Mouse (Mus musculus) lung, embryonic 14.5 days (tissue): ENCODE measurements around the gene Oas1h. TPM values are rescaled to one million over a fixed set of nuclear protein-coding genes. Genes with fewer than 3 reads are reported as not detected.
"Not testable (repeated sequence)": the region's sequence is repeated elsewhere in the genome, so short reads cannot be mapped to it uniquely, and the experiment has no call there.

Experiments
- ATAC-seq: fragments of 200-750 bp; cut with Nextera tagmentation; 2 replicates; pipeline ENCODE4 v1.8.0; 2017; ENCODE audit warnings: mild to moderate bottlenecking, moderate TSS enrichment, moderate library complexity; ENCODE audit not compliant: insufficient read depth
- DNase-seq: peaks from one replicate; pipeline ENCODE4 v3.0.0-alpha.2; 2015
- H3K27ac ChIP-seq: fragments of 300-500 bp; sonication (generic); 2 replicates; pipeline ENCODE4 v1.5.1; 2014; ENCODE audit warnings: low read depth, mild to moderate bottlenecking, moderate library complexity
- H3K27me3 ChIP-seq: fragments of 300-500 bp; sonication (generic); 2 replicates; pipeline ENCODE4 v1.6.1; 2014; ENCODE audit warnings: low read length, control low read depth; ENCODE audit not compliant: insufficient read depth
- H3K36me3 ChIP-seq: fragments of 300-500 bp; sonication (generic); 2 replicates; pipeline ENCODE4 v1.6.1; 2014; ENCODE audit warnings: control low read depth; ENCODE audit not compliant: insufficient read depth
- H3K4me1 ChIP-seq: fragments of 300-500 bp; sonication (generic); 2 replicates; pipeline ENCODE4 v1.6.1; 2014; ENCODE audit warnings: antibody characterized with exemption, control low read depth; ENCODE audit not compliant: insufficient read depth
- H3K4me2 ChIP-seq: fragments of 300-500 bp; sonication (generic); 2 replicates; pipeline ENCODE4 v1.6.1; 2014; ENCODE audit warnings: mild to moderate bottlenecking
- H3K4me3 ChIP-seq: fragments of 300-500 bp; sonication (generic); 2 replicates; pipeline ENCODE4 v1.5.1; 2014; ENCODE audit warnings: low read depth, low read length
- H3K9ac ChIP-seq: fragments of 300-500 bp; sonication (generic); 2 replicates; pipeline ENCODE4 v1.6.1; 2014
- H3K9me3 ChIP-seq: fragments of 300-500 bp; sonication (generic); 2 replicates; pipeline ENCODE4 v1.6.1; 2016; ENCODE audit warnings: low read depth, low read length, control low read depth
- CTCF ChIP-seq: IDR thresholded peaks from 2 replicates; pipeline ENCODE4 v1.5.1; 2016; ENCODE audit warnings: antibody characterized with exemption, low read depth
- whole genome bisulfite sequencing: fragments of 180-500 bp; shearing (Covaris S2); extraction: QIAGEN DNeasy Blood & Tissue Kit; methylation state at CpG from one replicate; pipeline ENCODE4 v1.1.7; 2014; 5-methylcytosine and 5-hydroxymethylcytosine counted together
- polyA plus RNA-seq: library from polyadenylated mRNA; unstranded; fragments of >200 nt; fragmentation: Nextera tagmentation; extraction: Ambion mirVana; gene quantifications from 2 replicates; pipeline ENCODE4 v1.2.1, GENCODE M21; 2014

The Oas1h gene
- polyA plus RNA-seq, 1 experiment from 2014 or later: not detected

- Histone ChIP-seq H3K9me3 (no peaks in the 10 kb centered on the region), H3K36me3 (no peaks in the 10 kb centered on the region), H3K4me1 (no peaks in the 10 kb centered on the region), H3K27me3 (no peaks in the 10 kb centered on the region), H3K4me3 (no peak overlapping the region), H3K4me2 (no peak overlapping the region), H3K27ac (no peak overlapping the region), H3K9ac (no peak overlapping the region)
- TF ChIP-seq CTCF: no peak; the same call in 1 of the 2 replicates
- DNase-seq (peak; percentile 23), ATAC-seq (no peak)
- 70% methylated on average over 3 of the region's 3 CpGs for WGBS
These were observed 4.2 kb downstream of the Oas1h start for GRCm38 (mm10) chr5:120865336-120865860.

DNA sequence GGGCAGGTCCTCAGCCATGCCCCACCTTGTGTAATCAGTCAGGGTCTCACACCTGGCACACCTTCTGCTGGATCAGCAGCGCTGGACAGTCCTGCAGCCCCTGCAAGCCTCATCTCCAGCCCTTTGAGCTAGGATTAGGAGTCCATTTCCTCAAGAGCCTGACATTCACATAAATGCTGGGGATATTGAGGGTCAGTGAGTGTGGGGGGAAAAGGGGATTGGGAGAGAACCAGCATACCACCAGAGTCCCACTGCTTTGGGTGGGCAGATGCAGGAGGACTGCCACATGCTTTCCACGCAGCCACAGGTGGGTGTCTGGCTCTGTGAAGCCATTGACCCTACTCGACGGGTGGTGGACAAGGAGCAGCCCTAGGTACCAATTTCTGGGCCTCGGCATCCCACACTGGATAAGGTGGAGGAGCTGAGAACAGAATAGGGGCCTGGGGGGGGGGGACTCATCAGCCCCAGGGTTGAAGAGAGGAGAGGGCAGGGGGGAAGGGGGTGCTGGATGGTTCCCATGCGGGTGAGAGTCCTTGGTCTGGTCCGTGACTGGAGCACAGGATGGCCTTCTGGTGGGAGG is 8.3 kb downstream of the Oas1h start:
- H3K27ac ChIP-seq: no peak overlapping the region
- H3K4me2 ChIP-seq: no peak overlapping the region
- H3K36me3 ChIP-seq: no peaks in the 10 kb centered on the region
- 81% methylated on average over 7 of the region's 7 CpGs for WGBS
- TF ChIP-seq CTCF: no peak
- no peaks in the 10 kb centered on the region for H3K27me3 ChIP-seq
- DNase-seq (no peak), ATAC-seq (no peak)
- no peaks in the 10 kb centered on the region for H3K4me1 ChIP-seq
- H3K9me3 ChIP-seq: no peaks in the 10 kb centered on the region
- no peak overlapping the region for H3K9ac ChIP-seq
- no peak overlapping the region for H3K4me3 ChIP-seq

DNA sequence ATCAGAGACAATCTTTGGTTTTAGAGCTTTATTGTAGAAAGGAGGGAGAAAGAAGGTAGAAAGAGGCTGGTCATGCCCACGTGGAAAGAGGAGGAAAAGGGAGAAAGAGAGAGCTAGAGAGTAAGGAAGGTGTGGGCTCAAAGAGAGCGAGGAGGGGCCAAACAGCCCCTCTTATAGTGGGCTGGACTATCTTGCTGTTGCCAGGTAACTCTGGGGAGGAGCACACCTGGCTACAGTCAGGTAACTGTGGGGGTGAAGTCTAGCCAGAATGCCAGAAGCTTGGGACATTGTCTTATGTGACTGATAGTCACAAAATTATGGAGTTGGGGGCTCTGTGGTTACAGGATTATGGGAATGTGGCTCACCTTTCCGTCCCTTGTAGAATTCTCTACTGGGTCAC is 8.9 kb downstream of the Oas1h start:
- Histone ChIP-seq H3K4me2 (no peak overlapping the region), H3K4me1 (no peaks in the 10 kb centered on the region), H3K4me3 (no peak overlapping the region), H3K9ac (no peak overlapping the region), H3K9me3 (no peaks in the 10 kb centered on the region), H3K27ac (no peak overlapping the region), H3K36me3 (no peaks in the 10 kb centered on the region), H3K27me3 (no peaks in the 10 kb centered on the region)
- no peak for TF ChIP-seq CTCF
- ATAC-seq (no peak), DNase-seq (no peak)
- 62% methylated on average over 3 of the region's 3 CpGs for WGBS

DNA sequence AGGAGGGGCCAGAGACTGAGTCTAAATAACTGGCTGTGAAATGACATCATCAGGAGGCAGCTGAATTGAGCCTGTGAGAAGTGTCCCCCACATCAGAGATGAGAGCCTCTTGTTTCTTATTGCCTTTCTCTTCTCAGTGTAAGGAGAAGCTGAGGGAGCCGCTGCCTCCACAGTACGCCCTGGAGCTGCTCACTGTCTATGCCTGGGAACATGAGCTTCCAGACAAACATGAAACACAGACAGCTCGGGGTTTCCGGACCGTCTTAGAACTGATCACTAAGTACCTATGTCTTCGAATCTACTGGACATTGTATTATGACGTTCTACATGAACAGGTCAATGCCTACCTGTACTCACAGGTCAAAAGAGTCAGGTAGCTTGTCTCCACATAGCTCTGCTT is 9.6 kb downstream of the Oas1h start:
- Histone ChIP-seq H3K36me3 (no peaks in the 10 kb centered on the region), H3K9ac (no peak overlapping the region), H3K4me3 (no peak overlapping the region), H3K4me2 (no peak overlapping the region), H3K9me3 (no peaks in the 10 kb centered on the region), H3K4me1 (no peaks in the 10 kb centered on the region), H3K27me3 (no peaks in the 10 kb centered on the region), H3K27ac (no peak overlapping the region)
- WGBS: 78% methylated on average over 7 of the region's 7 CpGs
- ATAC-seq (no peak), DNase-seq (no peak)
- TF ChIP-seq CTCF: no peak

GRCm38 (mm10) chr5:120871469-120871868 is 10.2 kb downstream of the Oas1h start:
- WGBS: 50% methylated on average over 2 of the region's 2 CpGs
- H3K4me2 ChIP-seq: no peak overlapping the region
- H3K4me3 ChIP-seq: no peak overlapping the region
- TF ChIP-seq CTCF: no peak
- no peak overlapping the region for H3K27ac ChIP-seq
- DNase-seq (no peak), ATAC-seq (no peak)
- no peaks in the 10 kb centered on the region for H3K27me3 ChIP-seq
- no peaks in the 10 kb centered on the region for H3K36me3 ChIP-seq
- no peak overlapping the region for H3K9ac ChIP-seq
- no peaks in the 10 kb centered on the region for H3K9me3 ChIP-seq
- H3K4me1 ChIP-seq: no peaks in the 10 kb centered on the region

DNA sequence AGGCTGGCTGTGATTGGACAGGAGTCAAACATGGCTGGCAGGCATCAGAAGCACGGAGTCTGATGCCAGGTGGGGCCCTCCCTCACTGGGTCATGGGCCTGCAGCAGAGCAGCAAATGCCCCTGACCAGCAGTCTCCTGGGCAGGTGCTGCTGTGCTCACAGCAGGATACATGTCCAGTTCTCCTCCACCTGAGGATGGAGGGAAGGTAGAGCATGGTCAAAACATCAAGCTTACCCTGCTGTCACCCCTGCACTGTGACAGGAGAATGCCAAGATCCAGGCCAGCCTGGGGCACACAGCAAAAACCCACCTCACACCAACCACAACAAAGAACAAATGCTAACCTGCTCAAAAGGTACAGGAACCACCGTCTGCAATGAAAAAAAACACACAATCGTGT is 15.6 kb downstream of the Oas1h start:
- not testable (repeated sequence) for H3K4me2 ChIP-seq, H3K9me3 ChIP-seq, H3K9ac ChIP-seq, H3K4me1 ChIP-seq, H3K27me3 ChIP-seq, H3K36me3 ChIP-seq, DNase-seq, ATAC-seq, H3K4me3 ChIP-seq, H3K27ac ChIP-seq
- 62% methylated on average over 2 of the region's 3 CpGs for WGBS

DNA sequence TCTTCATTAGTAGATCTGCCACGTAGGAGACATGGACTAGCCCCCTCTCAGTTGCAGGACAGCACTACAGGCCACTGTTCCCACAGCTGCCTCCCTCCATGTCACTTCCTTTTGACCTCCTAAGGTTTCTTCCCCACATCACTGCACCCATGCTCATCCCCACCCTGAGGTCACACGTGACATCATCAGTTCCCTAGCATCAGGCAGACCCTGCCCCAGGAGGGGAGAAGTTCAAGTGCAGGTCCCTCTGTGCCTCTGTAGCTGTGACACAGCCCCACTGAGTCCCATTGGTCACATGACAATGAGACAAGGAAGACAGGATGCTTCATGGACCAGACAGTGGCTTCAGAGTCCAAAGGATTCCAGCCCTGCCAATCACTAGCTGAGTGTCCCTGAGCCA is 16.2 kb downstream of the Oas1h start:
- H3K36me3 ChIP-seq, H3K27me3 ChIP-seq, H3K4me3 ChIP-seq, H3K4me1 ChIP-seq, H3K4me2 ChIP-seq, H3K9me3 ChIP-seq, H3K9ac ChIP-seq, H3K27ac ChIP-seq, DNase-seq, ATAC-seq: not testable (repeated sequence)
- 78% methylated on average over 2 of the region's 2 CpGs for WGBS

DNA sequence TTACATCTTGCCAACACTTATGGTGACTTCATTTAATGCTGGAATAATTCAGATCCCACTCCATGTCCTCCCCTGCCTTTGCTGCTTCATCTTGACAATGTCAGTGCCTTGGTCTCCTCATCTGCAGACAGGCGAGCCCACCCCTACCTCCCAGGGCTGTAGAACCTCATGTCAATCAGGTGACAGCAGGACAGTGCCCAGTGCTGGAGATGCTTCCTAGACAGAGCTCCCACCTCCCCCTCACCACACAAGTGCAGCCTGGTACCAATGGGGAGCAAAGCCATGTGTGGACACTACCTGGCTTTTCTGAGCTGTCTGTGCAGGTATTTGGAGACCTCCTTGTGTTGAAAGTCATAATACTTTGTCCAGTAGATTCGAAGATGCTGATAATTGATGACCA is 17.6 kb downstream of the Oas1h start:
- DNase-seq, H3K9me3 ChIP-seq, H3K4me2 ChIP-seq, H3K9ac ChIP-seq, H3K4me1 ChIP-seq, H3K27ac ChIP-seq, H3K27me3 ChIP-seq, H3K4me3 ChIP-seq, ATAC-seq, H3K36me3 ChIP-seq: not testable (repeated sequence)
- 45% methylated on average over 2 of the region's 2 CpGs for WGBS

DNA sequence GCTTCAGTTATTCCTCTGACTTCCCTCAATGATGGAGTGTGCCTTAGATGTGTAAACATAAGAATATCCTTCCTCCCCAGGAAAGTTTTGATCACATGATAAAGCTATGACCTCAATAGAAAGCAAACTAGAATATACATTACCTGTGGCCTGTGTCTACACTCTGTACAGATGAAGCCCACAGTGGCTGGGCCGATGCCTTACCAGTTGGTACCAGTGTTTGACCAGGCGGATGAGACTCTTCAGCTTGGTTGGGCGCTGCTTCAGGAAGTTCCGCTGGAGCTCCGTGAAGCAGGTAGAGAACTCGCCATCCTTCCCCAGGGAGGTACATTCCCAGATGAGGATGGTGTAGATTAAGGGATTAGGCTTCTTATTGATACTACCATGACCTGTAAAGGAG is 20.5 kb downstream of the Oas1h start:
- 92% methylated on average over 6 of the region's 6 CpGs for WGBS
- H3K9me3 ChIP-seq, H3K4me1 ChIP-seq, DNase-seq, H3K36me3 ChIP-seq, H3K4me2 ChIP-seq, ATAC-seq, H3K4me3 ChIP-seq, H3K9ac ChIP-seq, H3K27ac ChIP-seq, H3K27me3 ChIP-seq: not testable (repeated sequence)

- ATAC-seq, DNase-seq, H3K9me3 ChIP-seq, H3K4me1 ChIP-seq, H3K27me3 ChIP-seq, H3K36me3 ChIP-seq, H3K4me2 ChIP-seq, H3K4me3 ChIP-seq, H3K27ac ChIP-seq, H3K9ac ChIP-seq: not testable (repeated sequence)
- 3% methylated on average over 5 of the region's 9 CpGs for WGBS
These were observed 26.2 kb downstream of the Oas1h start, which contains the start of gene Oas1g for GRCm38 (mm10) chr5:120887413-120887812. Gene Oas1g (minus strand): TSS chr5:120887613.
